Mouse (Mus musculus): ENCODE measurements at regions not wholly inside any gene's neighbourhood (a gene's known extent, or its start where the extent isn't known, plus 50 kb on each side); places are given as distances from the start of the nearest gene placed in this dataset.

DNA sequence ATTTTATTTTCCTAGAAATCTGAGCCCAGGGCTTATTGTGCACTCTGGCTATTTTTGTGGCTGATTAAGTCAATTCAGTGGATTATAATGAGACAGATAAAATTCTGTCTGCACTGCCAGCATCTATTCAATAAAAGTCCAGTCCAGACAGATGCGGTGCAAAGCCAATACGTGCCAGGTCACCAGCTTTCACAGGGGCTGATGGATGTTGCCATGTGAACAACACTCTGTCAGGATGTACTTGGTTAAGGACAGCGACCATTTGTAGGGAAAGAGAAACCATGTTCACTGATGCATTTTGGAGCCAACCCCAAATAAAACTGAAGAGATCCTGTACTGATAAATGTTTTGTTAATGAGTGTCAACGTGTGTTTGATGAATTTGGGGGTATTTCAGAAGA, 285.0 kb upstream of the Gnpda2 start:
- no peak for DNase-seq

- no peak for DNase-seq
These were observed 270.9 kb upstream of the Gnpda2 start for GRCm38 (mm10) chr5:69863027-69863426.

GRCm38 (mm10) chr5:69844809-69845208, 252.7 kb upstream of the Gnpda2 start:
- no peak for DNase-seq

- no peak for DNase-seq
These were observed 246.0 kb upstream of the Gnpda2 start for GRCm38 (mm10) chr5:69837947-69838710.

DNA sequence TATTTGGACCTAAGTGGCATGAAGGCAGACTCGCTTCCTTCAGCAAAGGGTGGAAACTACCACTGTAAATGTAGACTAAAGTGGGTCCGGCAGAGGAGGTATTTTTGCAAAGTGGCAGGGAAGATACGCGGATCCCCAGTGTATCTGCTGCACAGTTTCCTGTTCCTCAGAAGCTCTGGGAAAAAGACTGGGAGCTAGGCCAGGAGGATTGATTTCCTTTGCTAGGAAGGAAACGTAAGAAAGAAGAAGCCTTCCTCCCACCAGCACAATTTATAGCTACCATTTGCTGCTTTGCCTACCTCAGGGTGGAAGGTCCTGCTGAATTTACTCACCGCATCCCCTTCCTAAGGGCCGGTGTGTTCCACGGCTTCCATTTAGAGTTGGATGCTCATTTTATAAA, 244.2 kb upstream of the Gnpda2 start:
- no peak for DNase-seq

GRCm38 (mm10) chr5:69835162-69835561, 243.0 kb upstream of the Gnpda2 start:
- no peak for DNase-seq

DNA sequence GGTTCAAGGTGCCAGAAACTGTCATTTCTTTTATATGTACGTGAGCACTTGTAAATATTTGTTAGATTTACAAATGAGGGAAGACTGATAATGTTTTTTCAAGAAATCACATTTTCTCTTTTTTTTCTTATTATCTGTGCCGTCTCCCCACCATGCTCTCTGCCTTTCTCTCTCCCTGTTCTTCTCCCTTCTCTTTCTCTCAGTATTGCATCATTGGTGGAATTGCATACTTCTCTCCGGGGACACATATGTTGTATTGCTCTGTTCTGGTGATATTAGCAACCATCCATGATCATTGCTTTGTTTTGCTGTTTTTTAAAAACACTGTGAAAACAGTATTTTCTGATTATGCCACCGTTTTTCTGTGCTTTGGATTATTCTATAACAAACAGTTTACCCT, 225.6 kb upstream of the Gnpda2 start:
- DNase-seq = no peak

- no peak for DNase-seq
These were observed 224.9 kb upstream of the Gnpda2 start for GRCm38 (mm10) chr5:69817035-69817434.

GRCm38 (mm10) chr5:69815356-69815755, 223.2 kb upstream of the Gnpda2 start:
- DNase-seq = no peak

DNA sequence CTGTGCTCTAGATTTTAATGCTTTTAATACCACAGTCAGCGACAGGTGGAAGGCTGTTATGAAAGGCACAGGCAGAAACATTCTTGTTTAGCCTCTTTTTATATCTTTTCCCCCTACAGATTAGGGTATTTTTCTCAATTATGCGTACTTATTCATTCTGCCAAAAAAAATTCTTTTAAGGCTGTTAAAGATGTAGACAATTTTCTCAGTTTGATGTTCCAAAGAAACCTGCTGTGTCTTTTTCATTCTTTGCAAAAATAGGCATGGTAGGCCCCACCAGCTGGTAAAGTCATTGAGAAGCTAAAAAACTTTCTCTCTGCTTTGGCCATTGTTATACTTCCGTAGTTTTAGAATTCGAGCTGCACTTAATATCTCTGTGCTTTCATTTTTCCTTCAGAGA, 210.5 kb upstream of the Gnpda2 start:
- no peak for DNase-seq

- DNase-seq = no peak
These were observed 210.0 kb upstream of the Gnpda2 start for GRCm38 (mm10) chr5:69802101-69802500.

- DNase-seq = no peak
These were observed 203.2 kb upstream of the Gnpda2 start for GRCm38 (mm10) chr5:69795316-69795715.

GRCm38 (mm10) chr5:69794641-69795040, 202.5 kb upstream of the Gnpda2 start:
- DNase-seq = no peak

DNA sequence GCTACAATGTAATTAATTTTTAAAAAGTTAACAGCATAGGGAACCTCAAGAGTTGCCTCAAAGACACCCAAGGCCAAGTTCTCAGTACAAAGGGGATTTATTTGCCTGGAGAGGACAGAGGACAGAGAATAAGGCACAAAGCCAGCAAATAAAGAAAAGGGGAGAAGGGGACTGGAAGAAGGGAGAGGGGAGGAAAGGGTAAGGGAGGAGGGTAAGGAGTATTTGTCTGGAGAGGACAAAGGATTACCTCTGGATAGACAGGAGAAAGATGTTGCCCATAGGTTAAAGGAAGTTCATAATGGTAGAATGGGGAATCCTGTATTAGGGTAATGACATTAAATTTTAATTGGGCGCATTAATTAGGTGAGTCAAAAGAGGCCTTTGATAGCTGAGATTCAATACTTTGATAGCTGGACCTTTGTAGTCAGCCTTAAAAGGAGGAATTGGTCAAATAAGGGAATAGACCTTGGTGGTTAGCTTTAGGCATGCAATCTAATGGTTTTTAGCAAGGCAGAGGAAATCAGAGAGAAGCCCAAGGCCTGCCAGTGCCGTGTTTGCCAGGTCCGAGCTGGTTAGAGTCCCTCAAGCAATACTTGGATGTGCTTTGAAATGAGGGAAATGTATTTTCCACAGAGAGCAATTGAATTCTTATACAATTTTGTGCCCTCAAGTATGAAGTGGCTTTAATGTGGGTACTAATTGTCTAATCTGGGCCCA, 164.8 kb upstream of the Gnpda2 start:
- no peak for DNase-seq

GRCm38 (mm10) chr5:69756360-69756759, 164.2 kb upstream of the Gnpda2 start:
- no peak for DNase-seq

- DNase-seq = no peak
These were observed 148.4 kb upstream of the Gnpda2 start for GRCm38 (mm10) chr5:69740511-69740910.

DNA sequence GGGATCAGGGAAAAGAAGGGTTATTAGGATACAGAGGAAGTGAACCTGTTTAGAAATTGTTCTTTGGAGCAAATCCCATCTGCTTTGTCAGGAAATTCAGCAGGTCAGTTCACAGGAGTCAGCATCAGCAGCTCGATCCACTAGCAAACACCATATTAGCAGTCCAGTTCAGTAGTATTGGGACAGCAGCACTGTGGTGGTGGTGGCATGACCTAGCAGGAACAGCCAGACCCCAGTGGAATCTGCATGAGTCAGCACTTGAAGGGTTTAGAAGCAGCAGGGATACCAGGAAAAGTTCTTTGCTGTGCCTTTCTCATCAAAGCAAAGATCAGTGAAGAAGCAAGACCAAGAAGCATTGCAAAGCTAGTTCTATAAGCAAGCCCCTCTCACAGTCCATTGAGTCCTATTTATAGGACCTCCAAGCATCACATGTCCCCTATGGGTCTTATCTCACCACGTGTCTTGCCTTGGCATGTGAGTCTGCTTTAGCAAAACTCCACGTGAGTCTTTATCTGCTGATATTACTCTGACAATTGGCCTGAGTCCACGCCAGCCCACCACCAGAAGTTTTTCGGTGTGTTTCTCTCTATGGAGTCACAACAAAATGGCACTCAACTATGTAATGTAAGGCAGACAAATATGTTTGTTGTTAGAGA, 129.3 kb upstream of the Gnpda2 start:
- no peak for DNase-seq

DNA sequence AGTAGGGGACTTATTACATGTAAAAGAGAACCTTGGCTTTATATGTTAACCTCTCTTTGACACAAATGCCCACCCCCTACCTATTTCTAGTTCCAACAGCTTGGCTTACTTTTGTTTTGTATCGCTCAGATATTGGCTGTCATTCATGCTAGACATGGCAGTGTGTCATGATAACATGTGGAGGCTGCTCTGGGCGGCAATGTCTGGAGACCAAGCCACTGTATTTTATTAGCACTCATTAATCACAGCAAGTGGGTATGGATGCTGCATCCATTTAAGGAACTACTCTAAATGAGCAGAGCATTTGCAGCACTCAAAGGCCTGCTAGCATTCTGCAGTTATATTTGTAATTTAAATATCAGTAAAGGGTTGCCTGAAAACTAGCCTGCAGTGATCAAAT, 123.9 kb upstream of the Gnpda2 start:
- no peak for DNase-seq

DNA sequence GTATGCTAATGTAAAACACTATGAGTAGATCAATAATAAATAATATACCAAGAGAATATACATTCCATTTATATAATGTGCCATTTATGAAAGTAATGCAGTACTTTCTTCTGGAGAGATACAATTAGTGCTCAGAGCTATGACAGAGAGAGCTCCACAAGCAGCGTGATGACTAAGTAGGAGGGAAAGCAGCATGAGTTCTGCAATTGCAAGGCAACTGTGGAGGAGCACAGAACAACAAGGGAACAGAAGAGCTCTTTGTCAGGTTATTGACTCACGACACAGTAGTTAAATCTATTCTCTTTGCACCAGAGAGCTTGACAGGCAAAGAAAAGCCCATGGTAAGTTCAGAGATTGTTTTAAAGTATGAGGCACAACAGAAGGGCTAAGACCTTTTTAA, 115.0 kb upstream of the Gnpda2 start:
- no peak for DNase-seq

GRCm38 (mm10) chr5:69705168-69705532, 113.0 kb upstream of the Gnpda2 start:
- DNase-seq = no peak

DNA sequence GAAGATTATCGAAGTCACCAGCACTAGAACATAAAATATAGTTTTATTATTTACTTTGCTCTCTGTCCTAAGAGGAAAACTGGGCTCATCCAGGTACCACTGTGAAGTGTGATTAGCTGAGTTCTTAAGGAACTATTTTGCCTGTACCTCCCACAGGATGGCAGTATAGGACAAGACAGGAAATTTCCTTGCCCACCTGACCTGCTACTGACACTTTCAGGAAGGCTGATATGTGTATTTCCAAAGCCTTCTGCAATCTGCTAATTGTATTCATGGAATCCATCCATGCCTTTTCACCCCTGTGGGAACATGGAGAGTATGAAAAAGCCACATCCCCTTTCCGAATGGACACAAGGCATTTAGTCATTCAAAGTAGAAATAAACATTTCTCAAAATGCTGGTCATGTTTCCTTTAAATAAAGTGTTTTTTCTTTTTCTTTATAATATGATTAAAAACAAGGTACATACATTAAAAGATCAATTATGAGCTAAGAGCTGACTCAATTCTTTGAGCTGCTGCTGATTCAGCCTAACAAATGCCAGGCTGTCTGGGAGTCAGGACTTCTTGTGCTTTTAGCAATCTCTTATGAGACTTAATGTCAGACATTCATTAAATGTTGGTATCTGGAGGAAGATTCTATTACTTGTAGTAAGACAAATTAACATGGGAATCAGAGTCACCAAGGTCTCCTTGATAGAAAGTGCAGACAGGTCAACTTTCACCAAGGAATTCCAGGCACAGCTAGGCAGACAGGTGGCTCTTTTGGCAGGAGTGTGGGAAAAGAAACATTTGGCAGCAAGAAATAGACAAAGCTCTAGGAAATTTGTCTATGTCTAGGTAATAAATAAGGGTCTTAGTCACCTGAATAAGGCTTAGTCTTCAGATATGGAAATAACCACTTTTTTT, 112.4 kb upstream of the Gnpda2 start:
- peak; percentile 12 for DNase-seq

- DNase-seq = no peak
These were observed 86.6 kb upstream of the Gnpda2 start for GRCm38 (mm10) chr5:69678770-69679169.

GRCm38 (mm10) chr5:69678268-69678667, 86.1 kb upstream of the Gnpda2 start:
- no peak for DNase-seq
